Mouse (Mus musculus) embryo, embryonic 10 days (tissue): Measurements from ENCODE around the gene Tmem30c.

Source experiments
- DNase-seq: peaks from one replicate; pipeline ENCODE4 v3.0.0-alpha.2; 2015; ENCODE audit warnings: low spot score

Gene Tmem30c

GRCm38 (mm10) chr16:57295216-57295934 lies 2.7 kb upstream of the Tmem30c start:
- no peak for DNase-seq

GRCm38 (mm10) chr16:57292296-57292695 lies 369 bp downstream of the Tmem30c start:
- no peak for DNase-seq

- DNase-seq: no peak
These were observed 969 bp downstream of the Tmem30c start for GRCm38 (mm10) chr16:57291696-57292095.

GRCm38 (mm10) chr16:57281417-57281816 lies 11.2 kb downstream of the Tmem30c start:
- DNase-seq: no peak

GRCm38 (mm10) chr16:57280221-57281217 lies 12.1 kb downstream of the Tmem30c start:
- no peak for DNase-seq

- no peak for DNase-seq
These were observed 13.6 kb downstream of the Tmem30c start for GRCm38 (mm10) chr16:57278976-57279626.

GRCm38 (mm10) chr16:57269751-57270150 lies 22.9 kb downstream of the Tmem30c start:
- no peak for DNase-seq

- no peak for DNase-seq
These were observed 24.4 kb downstream of the Tmem30c start for GRCm38 (mm10) chr16:57268058-57268841.

- no peak for DNase-seq
These were observed 25.6 kb downstream of the Tmem30c start for GRCm38 (mm10) chr16:57267068-57267467.

- no peak for DNase-seq
These were observed 32.5 kb downstream of the Tmem30c start for GRCm38 (mm10) chr16:57260152-57260551.

GRCm38 (mm10) chr16:57259356-57260083 lies 33.1 kb downstream of the Tmem30c start:
- no peak for DNase-seq

GRCm38 (mm10) chr16:57251589-57252421 lies 40.9 kb downstream of the Tmem30c start:
- DNase-seq: no peak

- DNase-seq: no peak
These were observed 41.7 kb downstream of the Tmem30c start for GRCm38 (mm10) chr16:57250991-57251390.

GRCm38 (mm10) chr16:57247464-57247863 lies 45.2 kb downstream of the Tmem30c start:
- DNase-seq: no peak

- no peak for DNase-seq
These were observed 46.1 kb downstream of the Tmem30c start for GRCm38 (mm10) chr16:57246596-57246995.

GRCm38 (mm10) chr16:57243858-57244248 lies 48.8 kb downstream of the Tmem30c start:
- DNase-seq: peak; percentile 89

GRCm38 (mm10) chr16:57243205-57243857 lies 49.3 kb downstream of the Tmem30c start:
- DNase-seq: peak; percentile 44

GRCm38 (mm10) chr16:57242857-57243204 lies 49.8 kb downstream of the Tmem30c start:
- DNase-seq: no peak

- no peak for DNase-seq
These were observed 56.7 kb downstream of the Tmem30c start for GRCm38 (mm10) chr16:57235871-57236510.
